Comparison of ENCODE assay signal across 9 mouse cellular contexts in the genomic region with DNA sequence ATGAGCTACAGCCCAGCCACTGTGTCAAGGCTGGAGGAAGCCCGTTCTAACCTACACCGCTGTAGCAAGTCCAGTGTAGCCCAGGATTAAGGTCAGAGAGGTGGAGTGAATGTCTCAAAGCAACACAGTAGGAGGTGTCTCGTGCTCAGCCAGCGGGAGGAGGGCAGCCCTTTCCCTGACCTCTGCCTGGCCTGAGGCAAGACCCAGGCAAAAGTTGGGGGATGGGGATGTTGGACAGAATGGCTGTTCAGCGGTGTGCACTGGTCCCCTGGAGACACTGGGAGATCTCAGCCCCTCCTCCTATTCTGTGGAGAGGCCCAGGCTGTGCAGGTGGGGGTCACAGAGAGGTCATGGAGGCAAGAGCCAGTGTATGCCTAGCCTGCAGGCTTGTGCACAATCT. TPM values are rescaled to one million over a fixed set of nuclear protein-coding genes. Genes with fewer than 3 reads are reported as not detected.
DNase-seq lines count a peak whose midpoint lies in the region.
"Had no signal": no experiment of that assay in that cellular context is flagged by ENCODE, and none has a peak within 500 bp of the region (broad histone marks: within the 10 kb centered on the region; RNA-seq: fewer than 3 reads in every experiment).

No protein-coding gene starts in this region.

- peak overlapping the region; percentile 75 for H3K27ac ChIP-seq in limb, embryonic 10.5 days

- 2% methylated on average over 5 of the region's 5 CpGs for WGBS in limb, embryonic 10.5 days

- no peaks in the 10 kb centered on the region for H3K9me3 ChIP-seq in limb, embryonic 10.5 days (replicated peaks)

- no peaks in the 10 kb centered on the region for H3K27me3 ChIP-seq in limb, embryonic 10.5 days (ENCODE audit: low read depth, poor library complexity, severe bottlenecking)

- DNase-seq in adrenal gland, postnatal 14 days = peak; percentile 58
- DNase-seq in adrenal gland, postnatal 10 days = no peak
- peak; percentile 81 for DNase-seq in testis, postnatal 14 days (ENCODE audit: low spot score)
- DNase-seq in testis, postnatal 10 days (ENCODE audit: low spot score) = no peak
- DNase-seq in limb, embryonic 10.5 days (ENCODE audit: low spot score) = no peak
- no peak for DNase-seq in cerebellum, postnatal 10 days
- no peak for DNase-seq in ovary, postnatal 36 days (ENCODE audit: low spot score)
- DNase-seq in left cerebral cortex, adult 9 months (ENCODE audit: low spot score in 2 of 2) = no peak
- DNase-seq: cerebellum, postnatal 14 days had no signal

- no peak overlapping the region for H3K4me3 ChIP-seq in limb, embryonic 10.5 days

- no peaks in the 10 kb centered on the region for H3K36me3 ChIP-seq in limb, embryonic 10.5 days

- H3K4me1 ChIP-seq in limb, embryonic 10.5 days = peaks cover 47% of the 10 kb centered on the region

RNA-seq across cellular contexts. Expression of gene 1700001O22Rik, which starts 24.2 kb away (rescaled TPM):
- 0.98 and 2.0 TPM in 2 replicates for total RNA-seq in adrenal gland, postnatal 14 days (2021)
- total RNA-seq in adrenal gland, postnatal 10 days (2021) = 1 to 10 TPM in 1 of 2 experiments, under 1 TPM in 1; 0.96 to 1.2 TPM
- 2.1 and 4.0 TPM in 2 replicates for polyA plus RNA-seq in limb, embryonic 10.5 days (2016; fragmentation: Nextera tagmentation; extraction: Ambion mirVana)

RNA-seq across cellular contexts. Expression of gene Ntmt1, which starts 28.4 kb away (rescaled TPM):
- total RNA-seq in adrenal gland, postnatal 14 days (2021) = 32.3 and 37.7 TPM in 2 replicates
- total RNA-seq in adrenal gland, postnatal 10 days (2021) = 10 to 100 TPM; 33.4 to 34.9 TPM
- 138 and 141 TPM in 2 replicates for polyA plus RNA-seq in limb, embryonic 10.5 days (2016; fragmentation: Nextera tagmentation; extraction: Ambion mirVana)

RNA-seq across cellular contexts. Expression of gene Asb6, which starts 50.9 kb away (rescaled TPM):
- 22.3 and 25.8 TPM in 2 replicates for total RNA-seq in adrenal gland, postnatal 14 days (2021)
- total RNA-seq in adrenal gland, postnatal 10 days (2021) = 10 to 100 TPM; 17.2 to 19.6 TPM
- 59.4 and 61.3 TPM in 2 replicates for polyA plus RNA-seq in limb, embryonic 10.5 days (2016; fragmentation: Nextera tagmentation; extraction: Ambion mirVana)

RNA-seq across cellular contexts. Expression of gene Prrx2, which starts 55.5 kb away (rescaled TPM):
- total RNA-seq in adrenal gland, postnatal 14 days (2021) = 1.6 and 2.4 TPM in 2 replicates
- 1 to 10 TPM; 2.3 to 4.0 TPM for total RNA-seq in adrenal gland, postnatal 10 days (2021)
- 111 and 140 TPM in 2 replicates for polyA plus RNA-seq in limb, embryonic 10.5 days (2016; fragmentation: Nextera tagmentation; extraction: Ambion mirVana)

Comparison
In these comparisons a context has a peak if more than half of its experiments do, and no peak if none do; other contexts are left out.
1. DNase-seq: peak in adrenal gland, postnatal 14 days (single experiment) and testis, postnatal 14 days (single experiment); none in adrenal gland, postnatal 10 days (single experiment), testis, postnatal 10 days (single experiment), limb, embryonic 10.5 days (single experiment), cerebellum, postnatal 10 days (0 of 2), ovary, postnatal 36 days (single experiment) and left cerebral cortex, adult 9 months (0 of 2).